Mouse (Mus musculus): ENCODE data around the gene Foxp1. TPM values are rescaled to one million over a fixed set of nuclear protein-coding genes. Genes with fewer than 3 reads are reported as not detected.
A peak's percentile ranks its signal among the peaks of the same experiment; 100 is the strongest.

Foxp1 gene
- polyA plus RNA-seq, 1 experiment from 2014 or later = 70.4 TPM

DNA sequence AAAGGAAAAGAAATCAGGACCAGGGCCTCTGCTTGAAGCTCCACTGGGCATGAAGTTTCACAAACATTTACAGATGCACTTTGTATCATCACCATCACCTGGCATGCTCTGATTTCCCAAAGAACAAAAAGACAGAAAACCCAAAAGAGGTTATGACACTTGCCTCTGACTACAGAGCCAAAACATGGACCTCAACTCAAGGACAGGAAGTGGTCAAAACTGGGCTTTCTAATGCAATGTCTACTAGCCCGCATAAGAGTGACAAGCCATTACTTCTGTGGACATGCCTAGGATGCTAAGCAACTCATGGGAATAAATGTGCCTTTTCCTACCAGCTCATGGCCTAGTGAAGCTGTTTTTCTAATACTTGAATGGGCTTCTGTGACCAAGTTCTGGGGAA is 526.2 kb downstream of the Foxp1 start:
- Histone ChIP-seq H3K4me1 (replicated peaks) (peaks cover 63% of the 10 kb centered on the region), H3K27me3 (no peaks in the 10 kb centered on the region), H3K36me3 (no peaks in the 10 kb centered on the region), H3K9me3 (no peaks in the 10 kb centered on the region), H3K4me3 (replicated peaks) (no peak overlapping the region), H3K4me2 (replicated peaks) (no peak overlapping the region), H3K27ac (no peak overlapping the region), H3K9ac (replicated peaks) (no peak overlapping the region)
- no peak for ATAC-seq
- 87% methylated on average over 1 of the region's 1 CpGs for WGBS

DNA sequence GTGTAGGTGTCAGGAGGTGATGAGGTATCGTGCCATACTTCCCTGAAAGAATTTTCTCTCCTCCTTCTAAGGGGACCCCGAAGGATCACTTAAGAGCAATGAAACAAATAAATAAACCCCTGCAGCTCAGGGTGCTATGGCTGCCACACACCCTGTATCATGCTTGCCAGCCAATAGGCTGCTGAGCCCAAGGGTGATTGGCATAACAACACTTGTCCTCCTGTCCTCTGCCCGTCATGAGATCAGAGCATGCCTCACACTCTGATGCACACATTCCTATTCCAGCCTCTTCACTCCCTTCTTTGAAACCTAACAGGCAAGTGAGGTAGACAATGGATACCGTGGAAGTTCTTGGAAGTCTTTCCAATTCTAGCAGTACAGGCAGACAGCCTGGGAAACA is 526.8 kb downstream of the Foxp1 start:
- no peak overlapping the region for H3K9ac ChIP-seq (replicated peaks)
- H3K9me3 ChIP-seq = no peaks in the 10 kb centered on the region
- H3K4me2 ChIP-seq (replicated peaks) = no peak overlapping the region
- no peak overlapping the region for H3K27ac ChIP-seq
- peaks cover 60% of the 10 kb centered on the region for H3K4me1 ChIP-seq (replicated peaks)
- no peaks in the 10 kb centered on the region for H3K36me3 ChIP-seq
- no peak overlapping the region for H3K4me3 ChIP-seq (replicated peaks)
- no peaks in the 10 kb centered on the region for H3K27me3 ChIP-seq
- WGBS = 73% methylated on average over 4 of the region's 4 CpGs
- ATAC-seq = no peak

DNA sequence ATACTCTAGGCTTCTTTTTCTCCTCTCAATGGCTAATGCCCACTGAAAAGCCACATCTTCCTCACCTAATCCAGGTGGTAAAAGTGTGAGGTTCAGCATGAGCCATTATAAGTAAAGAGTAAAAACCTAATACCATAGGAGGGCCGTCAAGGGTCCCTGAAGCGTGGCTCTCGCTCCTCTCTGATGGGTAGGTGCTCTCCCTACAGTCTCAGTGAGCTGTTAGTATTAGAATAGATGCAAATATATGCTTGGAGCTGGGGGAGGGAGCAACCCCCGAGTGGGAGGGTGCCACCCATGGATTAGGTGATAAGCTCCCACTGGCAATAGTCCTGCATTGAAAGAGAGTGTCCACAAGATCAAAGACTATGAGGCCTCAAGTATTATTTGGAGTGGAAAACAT is 527.6 kb downstream of the Foxp1 start:
- no peak overlapping the region for H3K4me3 ChIP-seq (replicated peaks)
- H3K9ac ChIP-seq (replicated peaks) = 0 out of 2 replicates have a peak overlapping the region, but pooled peaks have one; percentile 33
- ATAC-seq = no peak
- peak overlapping the region; percentile 64 for H3K27ac ChIP-seq
- no peaks in the 10 kb centered on the region for H3K9me3 ChIP-seq
- no peaks in the 10 kb centered on the region for H3K27me3 ChIP-seq
- peaks cover 53% of the 10 kb centered on the region for H3K4me1 ChIP-seq (replicated peaks)
- 56% methylated on average over 4 of the region's 4 CpGs for WGBS
- peak overlapping the region; percentile 36 for H3K4me2 ChIP-seq (replicated peaks)
- H3K36me3 ChIP-seq = no peaks in the 10 kb centered on the region

DNA sequence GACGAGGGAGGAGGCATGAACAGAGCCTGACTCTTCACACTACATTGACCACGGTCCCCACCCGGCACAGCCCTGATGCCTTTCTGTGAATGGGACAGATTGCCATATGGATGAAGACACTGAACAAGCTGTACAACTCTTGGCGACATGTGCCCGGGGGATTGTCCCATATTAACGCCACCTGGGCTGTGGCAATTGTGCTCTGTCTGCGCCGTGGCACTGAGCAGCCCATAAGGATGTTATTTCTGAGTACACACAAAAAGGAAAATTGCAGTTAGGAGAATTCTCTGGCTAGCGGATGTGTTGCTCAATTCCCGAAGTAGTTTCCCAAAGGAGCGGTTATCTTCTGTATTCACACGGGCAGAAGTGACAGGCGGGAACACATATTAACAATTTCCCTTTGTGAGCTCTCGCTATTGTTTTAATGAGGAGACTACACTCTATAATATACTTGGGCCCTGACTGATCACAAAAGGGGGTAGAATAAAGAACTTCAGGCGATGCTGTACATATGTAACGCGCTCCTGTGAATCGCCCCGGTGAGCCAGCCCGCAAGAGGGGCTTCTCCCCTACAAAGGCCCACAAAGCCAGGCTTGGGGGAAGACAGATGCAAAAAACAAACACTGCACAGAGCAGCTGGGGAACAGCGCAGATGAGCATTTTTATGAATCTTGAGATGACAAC is 528.3 kb downstream of the Foxp1 start:
- no peaks in the 10 kb centered on the region for H3K27me3 ChIP-seq
- peak; percentile 78 for ATAC-seq
- peaks cover 46% of the 10 kb centered on the region for H3K4me1 ChIP-seq (replicated peaks)
- WGBS = 17% methylated on average over 21 of the region's 21 CpGs
- no peak overlapping the region for H3K4me3 ChIP-seq (replicated peaks)
- peak overlapping the region; percentile 36 for H3K4me2 ChIP-seq (replicated peaks)
- H3K36me3 ChIP-seq = no peaks in the 10 kb centered on the region
- no peaks in the 10 kb centered on the region for H3K9me3 ChIP-seq
- 0 out of 2 replicates have a peak overlapping the region, but pooled peaks have one; percentile 33 for H3K9ac ChIP-seq (replicated peaks)
- H3K27ac ChIP-seq = peak overlapping the region; percentile 64

DNA sequence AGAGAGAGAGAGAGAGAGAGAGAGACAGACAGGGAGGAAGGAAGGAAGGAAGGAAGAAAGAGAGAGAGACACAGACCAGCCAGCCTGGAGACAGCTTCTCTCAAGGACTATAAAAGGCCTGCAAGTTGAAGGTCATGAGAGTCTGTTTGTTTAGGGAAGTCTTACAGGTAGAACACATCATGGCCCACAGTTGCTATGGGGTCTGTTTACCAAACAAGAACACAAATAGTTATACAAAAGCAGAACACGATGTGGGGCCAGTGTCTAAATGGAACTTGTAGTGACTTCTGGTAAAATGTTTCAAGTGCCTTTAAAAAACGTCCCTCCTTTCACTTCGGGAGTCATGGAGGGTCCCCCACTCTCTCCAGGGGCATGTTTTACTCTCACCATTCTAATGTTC is 529.3 kb downstream of the Foxp1 start:
- H3K4me1 ChIP-seq (replicated peaks) = peaks cover 38% of the 10 kb centered on the region
- H3K4me3 ChIP-seq (replicated peaks) = no peak overlapping the region
- 67% methylated on average over 3 of the region's 3 CpGs for WGBS
- no peaks in the 10 kb centered on the region for H3K27me3 ChIP-seq
- H3K27ac ChIP-seq = no peak overlapping the region
- no peak for ATAC-seq
- H3K36me3 ChIP-seq = no peaks in the 10 kb centered on the region
- no peak overlapping the region for H3K4me2 ChIP-seq (replicated peaks)
- H3K9ac ChIP-seq (replicated peaks) = no peak overlapping the region
- H3K9me3 ChIP-seq = no peaks in the 10 kb centered on the region

DNA sequence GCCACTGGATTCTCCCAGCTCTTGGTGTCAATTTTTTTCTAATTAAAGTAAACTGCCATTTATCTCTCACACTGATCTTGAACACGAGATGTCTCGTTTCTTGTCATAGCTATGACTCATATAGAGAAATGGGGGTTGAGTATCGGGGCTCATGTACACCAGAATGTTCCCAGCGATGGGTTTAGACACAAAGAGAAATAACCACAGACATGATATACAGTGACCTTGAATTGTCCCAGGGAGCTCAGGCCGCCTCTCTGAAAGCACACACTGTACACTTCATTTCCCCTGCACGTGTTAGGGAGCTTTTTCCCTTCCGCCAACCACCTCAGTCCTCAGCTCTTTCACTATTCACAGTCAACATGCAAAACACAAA is 529.8 kb downstream of the Foxp1 start:
- Histone ChIP-seq H3K4me2 (replicated peaks) (no peak overlapping the region), H3K4me3 (replicated peaks) (no peak overlapping the region), H3K27ac (no peak overlapping the region), H3K9ac (replicated peaks) (no peak overlapping the region), H3K27me3 (no peaks in the 10 kb centered on the region), H3K9me3 (no peaks in the 10 kb centered on the region), H3K4me1 (replicated peaks) (peaks cover 38% of the 10 kb centered on the region), H3K36me3 (no peaks in the 10 kb centered on the region)
- WGBS = 79% methylated on average over 7 of the region's 7 CpGs
- ATAC-seq = no peak

DNA sequence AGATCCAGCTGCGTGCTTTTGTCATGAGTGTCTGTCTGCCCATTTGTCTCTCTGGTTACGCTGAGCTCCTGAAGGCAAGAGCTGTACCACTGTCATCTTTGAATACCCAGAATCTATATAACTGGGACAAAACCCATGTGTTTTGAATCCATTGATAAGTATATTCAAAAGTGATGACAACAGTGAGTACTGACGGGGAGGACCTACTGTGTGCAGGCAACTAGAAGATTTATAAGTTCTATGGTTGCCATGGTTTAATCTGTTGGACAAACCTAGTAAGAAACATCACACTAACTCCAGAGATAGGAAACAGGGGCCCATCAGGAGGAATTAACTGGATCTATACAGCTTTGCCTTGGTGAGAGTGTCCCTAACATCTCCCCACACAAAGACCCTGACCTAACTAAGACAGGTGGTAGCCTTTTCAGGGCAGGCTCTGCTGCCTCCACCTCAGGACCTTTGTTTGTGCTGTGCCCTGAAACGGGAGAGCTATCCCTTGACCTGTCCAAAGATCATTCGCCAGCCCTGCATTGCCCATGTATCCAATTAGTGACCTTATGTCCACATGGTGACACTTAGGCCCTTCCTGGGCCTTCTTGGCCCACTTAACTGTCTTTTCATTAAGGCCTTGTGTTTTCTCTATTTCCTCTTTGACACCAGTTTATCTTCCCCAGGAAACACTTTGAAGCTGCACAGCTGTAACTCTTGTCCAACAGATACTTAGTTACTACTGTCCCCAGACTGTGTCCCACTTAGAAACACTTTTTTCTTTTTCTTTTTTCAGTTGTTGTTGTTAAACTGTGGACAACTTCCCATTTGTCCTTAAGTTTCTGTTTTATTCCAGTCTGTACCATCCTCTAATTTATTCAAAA is 530.4 kb downstream of the Foxp1 start:
- H3K36me3 ChIP-seq = no peaks in the 10 kb centered on the region
- H3K9me3 ChIP-seq = no peaks in the 10 kb centered on the region
- no peak overlapping the region for H3K4me3 ChIP-seq (replicated peaks)
- no peak for ATAC-seq
- 85% methylated on average over 5 of the region's 5 CpGs for WGBS
- no peak overlapping the region for H3K27ac ChIP-seq
- H3K9ac ChIP-seq (replicated peaks) = no peak overlapping the region
- H3K4me2 ChIP-seq (replicated peaks) = no peak overlapping the region
- H3K4me1 ChIP-seq (replicated peaks) = peaks cover 38% of the 10 kb centered on the region
- no peaks in the 10 kb centered on the region for H3K27me3 ChIP-seq

DNA sequence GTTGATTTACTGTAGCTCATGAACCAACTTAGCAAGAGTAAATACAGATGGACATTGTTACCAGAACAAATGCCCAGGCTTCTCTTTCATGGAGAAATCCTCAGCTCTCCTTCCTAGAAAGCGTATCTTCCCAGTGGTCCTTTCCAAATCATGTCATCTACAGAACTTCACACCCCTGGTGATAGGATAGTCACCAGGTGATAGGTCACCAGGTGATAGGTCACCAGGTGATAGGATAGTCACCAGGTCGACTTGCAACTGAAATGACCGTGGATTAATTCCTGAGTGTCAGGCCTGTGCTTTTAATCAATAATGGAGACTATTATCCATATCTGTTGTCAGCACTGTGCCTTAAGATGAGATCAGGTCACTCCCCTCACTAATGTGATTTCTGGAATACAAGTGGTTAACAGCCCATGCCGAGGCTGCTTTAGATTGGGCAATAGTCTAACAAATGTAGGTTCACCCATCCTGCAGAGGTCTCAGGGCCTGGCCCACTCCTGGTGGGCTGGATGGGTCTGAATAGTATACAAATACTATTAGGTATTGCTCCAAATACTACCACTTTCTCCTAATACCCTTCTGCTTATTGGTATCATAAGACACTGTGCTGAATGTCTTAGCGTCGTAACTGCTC is 534.9 kb downstream of the Foxp1 start:
- Histone ChIP-seq H3K9me3 (no peaks in the 10 kb centered on the region), H3K27ac (no peak overlapping the region)
- 93% methylated on average over 6 of the region's 6 CpGs for WGBS

DNA sequence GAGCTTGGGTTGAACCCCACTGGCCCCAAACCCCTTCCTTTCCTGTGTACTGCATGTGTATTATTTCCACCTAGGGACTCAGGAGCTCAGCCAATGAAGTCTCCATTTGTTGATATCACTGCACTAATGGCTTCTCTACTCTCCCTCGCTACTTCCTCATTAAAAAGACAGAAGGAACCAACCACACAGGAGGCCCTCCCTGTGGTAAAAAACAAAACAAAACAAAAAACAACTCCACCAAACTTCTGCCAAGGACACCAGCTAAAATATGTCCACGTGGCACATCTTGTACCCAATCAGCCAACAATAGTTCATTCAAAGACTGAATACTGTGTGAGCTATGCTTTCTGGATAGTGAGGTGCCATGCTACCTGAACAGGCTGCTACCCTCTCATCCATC is 537.1 kb downstream of the Foxp1 start:
- ATAC-seq = no peak
- 98% methylated on average over 2 of the region's 2 CpGs for WGBS
- Histone ChIP-seq H3K4me3 (replicated peaks) (no peak overlapping the region), H3K27me3 (no peaks in the 10 kb centered on the region), H3K9me3 (no peaks in the 10 kb centered on the region), H3K4me2 (replicated peaks) (no peak overlapping the region), H3K4me1 (replicated peaks) (no peaks in the 10 kb centered on the region), H3K36me3 (no peaks in the 10 kb centered on the region), H3K27ac (no peak overlapping the region), H3K9ac (replicated peaks) (no peak overlapping the region)

More for the DNA sequence above, 534.9 kb downstream of the Foxp1 start:
- Histone ChIP-seq H3K9ac (replicated peaks) (no peak overlapping the region), H3K4me3 (replicated peaks) (no peak overlapping the region), H3K4me2 (replicated peaks) (no peak overlapping the region), H3K27me3 (no peaks in the 10 kb centered on the region), H3K36me3 (no peaks in the 10 kb centered on the region), H3K4me1 (replicated peaks) (peaks cover 8% of the 10 kb centered on the region)
- ATAC-seq = no peak

DNA sequence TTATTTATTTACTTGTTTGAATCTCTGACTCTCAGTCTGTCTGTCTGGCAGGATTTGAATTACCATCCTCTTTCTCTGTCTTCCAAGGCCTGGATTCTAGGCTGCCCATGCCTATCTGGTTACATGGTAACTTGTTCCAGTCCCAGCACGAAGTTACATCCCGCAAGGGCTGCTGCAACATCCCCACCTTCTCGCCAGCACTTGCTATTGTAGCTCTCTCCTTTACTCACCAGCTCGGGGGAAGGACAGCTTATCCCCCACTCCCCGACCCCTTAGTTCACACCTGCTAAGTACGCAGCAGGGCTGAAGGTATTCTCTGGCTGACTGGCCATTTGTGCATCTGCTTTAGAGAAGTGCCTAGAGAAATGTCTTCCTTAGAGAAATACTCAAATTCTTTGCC is 537.9 kb downstream of the Foxp1 start:
- no peaks in the 10 kb centered on the region for H3K27me3 ChIP-seq
- no peaks in the 10 kb centered on the region for H3K4me1 ChIP-seq (replicated peaks)
- WGBS = 87% methylated on average over 6 of the region's 6 CpGs
- H3K27ac ChIP-seq = no peak overlapping the region
- no peak overlapping the region for H3K4me3 ChIP-seq (replicated peaks)
- H3K4me2 ChIP-seq (replicated peaks) = no peak overlapping the region
- ATAC-seq = no peak
- H3K9ac ChIP-seq (replicated peaks) = no peak overlapping the region
- H3K36me3 ChIP-seq = no peaks in the 10 kb centered on the region
- H3K9me3 ChIP-seq = no peaks in the 10 kb centered on the region

DNA sequence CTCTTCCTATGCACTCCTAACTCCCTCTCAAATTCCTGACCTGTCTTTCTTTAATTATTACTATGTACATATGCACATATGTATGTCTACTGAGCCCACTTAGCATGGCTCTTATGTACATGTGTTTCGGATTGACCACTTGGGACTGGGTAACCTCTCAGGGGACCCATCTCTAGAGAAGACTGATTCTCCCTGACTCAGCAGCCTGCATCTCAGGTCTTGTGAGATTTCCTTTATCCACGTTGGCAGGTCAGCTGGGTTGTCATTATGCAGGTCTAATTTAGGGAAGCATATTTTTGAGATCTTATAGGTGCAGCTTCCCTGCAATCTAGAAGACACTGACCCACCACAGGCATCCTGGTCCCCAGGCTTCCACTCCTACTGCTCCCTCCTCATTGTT is 538.5 kb downstream of the Foxp1 start:
- Histone ChIP-seq H3K9me3 (no peaks in the 10 kb centered on the region), H3K9ac (replicated peaks) (no peak overlapping the region), H3K4me1 (replicated peaks) (no peaks in the 10 kb centered on the region), H3K4me3 (replicated peaks) (no peak overlapping the region), H3K36me3 (no peaks in the 10 kb centered on the region), H3K27ac (no peak overlapping the region), H3K4me2 (replicated peaks) (no peak overlapping the region), H3K27me3 (no peaks in the 10 kb centered on the region)
- WGBS = 82% methylated on average over 2 of the region's 2 CpGs
- no peak for ATAC-seq

DNA sequence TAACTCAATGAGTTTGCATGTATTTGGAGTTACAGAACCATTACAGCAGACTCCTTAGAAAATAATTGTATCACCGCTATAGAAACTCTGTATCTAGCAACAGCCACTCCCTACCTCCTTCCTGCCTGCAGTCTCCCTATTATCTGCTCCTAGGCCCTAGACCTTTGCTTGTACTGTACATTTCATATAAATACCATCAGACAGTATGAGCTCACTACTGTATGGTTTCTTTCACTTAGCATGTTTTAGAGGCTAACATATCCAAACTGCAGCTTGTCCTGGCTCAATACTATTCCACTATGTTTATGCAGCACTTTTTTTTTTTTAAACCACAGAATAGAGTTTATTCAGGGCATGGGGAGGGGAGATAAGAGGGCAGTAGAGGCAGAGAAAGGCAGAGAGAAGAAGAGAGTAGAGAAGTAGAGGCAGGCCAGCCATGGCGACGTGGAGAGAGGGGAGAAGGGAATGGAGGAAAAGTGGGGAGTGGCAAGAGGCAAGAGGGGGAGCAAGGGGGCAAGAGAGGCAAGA is 539.1 kb downstream of the Foxp1 start:
- H3K4me1 ChIP-seq (replicated peaks) = no peaks in the 10 kb centered on the region
- no peak overlapping the region for H3K9ac ChIP-seq (replicated peaks)
- no peak for ATAC-seq
- H3K27me3 ChIP-seq = no peaks in the 10 kb centered on the region
- H3K9me3 ChIP-seq = no peaks in the 10 kb centered on the region
- H3K4me3 ChIP-seq (replicated peaks) = no peak overlapping the region
- H3K27ac ChIP-seq = no peak overlapping the region
- no peaks in the 10 kb centered on the region for H3K36me3 ChIP-seq
- WGBS = 93% methylated on average over 3 of the region's 3 CpGs
- H3K4me2 ChIP-seq (replicated peaks) = no peak overlapping the region
